Mouse (Mus musculus) layer of hippocampus, adult 2 months (tissue): Measurements from ENCODE around the gene Mylpf. TPM values are rescaled to one million over a fixed set of nuclear protein-coding genes. Genes with fewer than 3 reads are reported as not detected.

Source experiments
- DNase-seq, 2 experiments: peaks; one replicate each; pipeline ENCODE4 v3.0.0; 2022; ENCODE audit warnings: low spot score in 2 of 2
- H3K27ac ChIP-seq: fragments of 200-600 bp; 2 replicates; pipeline ENCODE4 v1.8.1; 2022
- H3K4me3 ChIP-seq: fragments of 200-600 bp; 2 replicates; pipeline ENCODE4 v1.8.1; 2022; ENCODE audit warnings: mild to moderate bottlenecking
- CTCF ChIP-seq: fragments of 200-600 bp; conservative IDR thresholded peaks from 2 replicates; pipeline ENCODE4 v1.8.1; 2022; ENCODE audit warnings: antibody characterized with exemption, mild to moderate bottlenecking, moderate library complexity
- total RNA-seq, 2 experiments: library from RNA; stranded (reverse); gene quantifications; 2 replicates each; pipeline ENCODE4 v1.2.3; 2021

The Mylpf gene
- total RNA-seq, 2 experiments from 2014 or later = 1.3 to 1.9 TPM

DNA sequence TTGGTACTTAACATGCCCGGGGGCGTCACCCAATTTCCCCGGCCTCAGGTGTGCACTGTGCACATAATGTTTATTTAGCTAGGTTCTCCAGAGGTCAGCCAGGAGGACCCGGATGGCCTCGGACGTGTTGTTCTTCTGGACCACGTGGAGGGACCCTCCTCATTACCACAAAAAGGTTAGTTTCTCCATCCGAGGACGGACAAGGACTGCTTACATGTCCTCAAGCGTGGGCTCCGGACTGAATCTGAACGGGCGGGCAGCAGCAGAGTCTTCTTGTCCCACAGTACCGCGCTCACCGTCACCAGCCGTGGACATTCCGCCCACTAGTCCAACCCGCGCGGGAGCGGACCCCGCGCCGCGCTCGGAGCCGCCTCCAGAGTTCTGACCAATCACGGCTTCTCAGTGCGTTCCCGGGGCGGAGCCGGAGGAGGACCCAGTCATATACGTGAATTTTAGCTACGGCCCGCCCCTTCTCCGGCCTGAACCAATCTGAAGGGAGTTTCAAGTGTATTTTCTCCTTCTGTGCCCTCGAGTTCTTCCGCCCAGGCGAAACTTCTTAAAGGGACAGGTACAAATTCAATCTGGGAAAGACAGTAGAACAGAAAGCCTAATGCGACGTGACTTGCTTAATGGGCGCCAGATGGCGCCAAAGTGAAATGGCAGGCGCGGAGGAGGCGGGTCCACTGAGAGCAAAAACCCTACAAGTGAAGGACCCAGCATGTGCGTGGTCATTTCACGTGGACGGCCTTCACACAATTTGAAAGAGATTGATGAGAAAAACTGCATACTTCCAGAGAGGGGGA lies 51.8 kb downstream of the Mylpf start, which contains the start of gene Dctpp1:
Gene Dctpp1, minus strand, starts transcription at position 401 of the 803 bp plus-strand sequence.
- Histone ChIP-seq H3K4me3 (peak within 1 kb of the TSS; percentile 66), H3K27ac (peak within 1 kb of the TSS; percentile 73)
- DNase-seq = peak; percentile 95 to 99
- TF ChIP-seq CTCF = peak; percentile 89

- H3K4me3 ChIP-seq = no peak overlapping the region
- no peak for TF ChIP-seq CTCF
- H3K27ac ChIP-seq = no peak overlapping the region
- no peak for DNase-seq
Observed at GRCm38 (mm10) chr7:127262218-127262961, 53.7 kb downstream of the Mylpf start.

DNA sequence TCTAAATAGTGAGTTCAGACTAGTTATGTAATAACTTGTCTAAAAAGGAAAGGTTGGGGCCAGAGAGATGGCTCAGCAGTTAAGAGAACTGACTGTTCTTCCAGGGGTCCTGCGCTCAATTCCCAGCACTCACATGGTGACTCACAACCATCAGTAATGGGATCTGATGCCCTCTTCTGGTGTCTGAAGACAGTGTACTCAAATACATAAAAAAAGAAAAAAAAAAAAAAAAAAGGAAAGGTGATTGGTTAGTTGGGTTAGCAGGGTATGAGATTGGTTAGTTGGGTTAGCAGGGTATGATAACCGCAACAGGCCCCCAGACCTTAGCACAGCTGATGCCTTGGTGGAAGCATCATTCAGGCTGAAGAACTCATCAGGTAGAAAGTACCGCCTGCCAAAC lies 54.8 kb downstream of the Mylpf start:
- DNase-seq = no peak
- TF ChIP-seq CTCF = no peak
- Histone ChIP-seq H3K27ac (no peak overlapping the region), H3K4me3 (no peak overlapping the region)

Other genes starting within 250 kb of the Mylpf start
- 100 to 1,000 TPM; 155 to 167 TPM for gene Cdipt, start 233.0 kb upstream of the Mylpf start, total RNA-seq
- gene Cdiptos, start 232.8 kb upstream of the Mylpf start, total RNA-seq = not detected
- 10 to 100 TPM in 1 of 2 experiments, 1 to 10 TPM in 1; 8.0 to 10.1 TPM for gene Mvp, start 194.3 kb upstream of the Mylpf start, total RNA-seq
- gene Pagr1b, start 192.4 kb upstream of the Mylpf start, total RNA-seq = under 1 TPM in 1 of 2 experiments, not detected in 1; 0.90 TPM
- gene Pagr1a, start 191.5 kb upstream of the Mylpf start, total RNA-seq = 10 to 100 TPM; 17.4 to 43.4 TPM
- 10 to 100 TPM; 53.6 to 62.4 TPM for gene Gm42742, start 187.8 kb upstream of the Mylpf start, total RNA-seq
- 100 to 1,000 TPM; 243 to 275 TPM for gene Prrt2, start 187.7 kb upstream of the Mylpf start, total RNA-seq
- 100 to 1,000 TPM; 242 to 258 TPM for gene Maz, start 181.9 kb upstream of the Mylpf start, total RNA-seq
- gene Kif22, start 166.4 kb upstream of the Mylpf start, total RNA-seq = 1 to 10 TPM; 4.1 to 9.9 TPM
- gene Zg16, start 121.6 kb upstream of the Mylpf start, total RNA-seq = not detected
- gene AI467606, start 117.5 kb upstream of the Mylpf start, total RNA-seq = 1 to 10 TPM; 1.0 to 2.0 TPM
- not detected for gene Qprt, start 86.7 kb upstream of the Mylpf start, total RNA-seq
- gene Spn, start 71.1 kb upstream of the Mylpf start, total RNA-seq = under 1 TPM; 0.64 to 0.72 TPM
- gene Cd2bp2, start 12.8 kb upstream of the Mylpf start, total RNA-seq = 10 to 100 TPM; 88.4 to 97.0 TPM
- gene Tbc1d10b, start 422 bp upstream of the Mylpf start, total RNA-seq = 100 to 1,000 TPM; 102 to 120 TPM
- 10 to 100 TPM; 18.6 to 21.7 TPM for gene Zfp553, start 24.2 kb downstream of the Mylpf start, total RNA-seq
- 1 to 10 TPM; 5.0 to 6.3 TPM for gene Sept1, start 24.2 kb downstream of the Mylpf start, total RNA-seq
- gene Zfp771, start 35.4 kb downstream of the Mylpf start, total RNA-seq = 10 to 100 TPM; 68.3 to 69.2 TPM
- gene Dctpp1, start 51.8 kb downstream of the Mylpf start, total RNA-seq = 10 to 100 TPM; 18.3 to 23.8 TPM
- 10 to 100 TPM; 40.0 to 46.7 TPM for gene Sephs2, start 65.2 kb downstream of the Mylpf start, total RNA-seq
- gene Itgal, start 87.4 kb downstream of the Mylpf start, total RNA-seq = under 1 TPM; 0.20 to 0.36 TPM
- 10 to 100 TPM; 11.4 to 11.8 TPM for gene Zfp768, start 136.7 kb downstream of the Mylpf start, total RNA-seq
- 1 to 10 TPM; 6.7 to 6.9 TPM for gene Zfp747, start 167.2 kb downstream of the Mylpf start, total RNA-seq
- 1 to 10 TPM; 3.1 to 4.2 TPM for gene 9130019O22Rik, start 178.3 kb downstream of the Mylpf start, total RNA-seq
- 1 to 10 TPM; 7.5 to 8.0 TPM for gene E430018J23Rik, start 184.7 kb downstream of the Mylpf start, total RNA-seq
- 1 to 10 TPM; 4.4 to 4.5 TPM for gene Zfp764, start 197.9 kb downstream of the Mylpf start, total RNA-seq
- gene Zfp688, start 213.2 kb downstream of the Mylpf start, total RNA-seq = 10 to 100 TPM; 12.2 to 17.3 TPM
- 1 to 10 TPM; 5.0 to 7.6 TPM for gene Zfp689, start 240.3 kb downstream of the Mylpf start, total RNA-seq